Mouse (Mus musculus): Measurements from ENCODE around the gene Mmp3. TPM values are rescaled to one million over a fixed set of nuclear protein-coding genes. Genes with fewer than 3 reads are reported as not detected.
"Not testable (repeated sequence)": the region's sequence is repeated elsewhere in the genome, so short reads cannot be mapped to it uniquely, and the experiment has no call there.

Gene Mmp3
- total RNA-seq (2021) = not detected
- long read RNA-seq = 0 reads

DNA sequence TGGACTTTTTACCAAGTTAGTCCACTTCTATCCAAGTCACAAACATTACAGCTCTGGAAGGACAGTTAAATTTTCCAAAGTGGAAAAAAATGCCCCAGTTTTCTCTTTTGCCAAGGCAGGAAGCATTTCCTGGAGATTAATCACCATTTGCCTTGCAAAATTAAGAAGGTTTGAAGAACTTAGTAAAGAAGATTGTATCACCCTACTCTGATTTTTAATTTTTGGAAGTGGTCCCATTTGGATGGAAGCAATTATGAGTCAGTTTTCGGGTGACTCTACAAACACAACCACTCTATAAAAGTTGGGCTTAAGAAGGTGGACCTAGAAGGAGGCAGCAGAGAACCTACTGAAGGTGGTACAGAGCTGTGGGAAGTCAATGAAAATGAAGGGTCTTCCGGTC is at the start of gene Mmp3:
Gene Mmp3 (plus strand): TSS at position 301 of the 400 bp plus-strand sequence.
- DNase-seq (ENCODE audit: low spot score in 2 of 2) = no peak

DNA sequence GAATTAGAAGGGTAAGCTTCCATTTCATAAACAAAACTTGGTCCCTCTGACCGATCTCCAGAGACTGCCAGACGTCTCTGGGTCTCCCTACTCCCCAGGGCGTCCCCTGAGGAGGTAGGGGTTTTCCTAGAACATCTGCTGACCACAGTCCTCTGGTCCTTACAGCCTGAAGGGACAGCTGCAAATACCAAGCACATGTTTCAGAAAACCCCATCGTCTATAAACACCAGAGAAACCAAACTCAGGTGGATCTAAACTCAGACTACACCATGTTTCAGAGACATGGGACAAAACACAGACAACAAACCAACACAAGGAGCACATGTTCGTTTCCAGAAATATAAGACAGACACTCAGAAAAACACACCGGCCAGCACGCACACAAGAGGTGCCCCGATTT is 49.1 kb upstream of the Mmp3 start:
- DNase-seq (ENCODE audit: low spot score in 2 of 2) = not testable (repeated sequence)

DNA sequence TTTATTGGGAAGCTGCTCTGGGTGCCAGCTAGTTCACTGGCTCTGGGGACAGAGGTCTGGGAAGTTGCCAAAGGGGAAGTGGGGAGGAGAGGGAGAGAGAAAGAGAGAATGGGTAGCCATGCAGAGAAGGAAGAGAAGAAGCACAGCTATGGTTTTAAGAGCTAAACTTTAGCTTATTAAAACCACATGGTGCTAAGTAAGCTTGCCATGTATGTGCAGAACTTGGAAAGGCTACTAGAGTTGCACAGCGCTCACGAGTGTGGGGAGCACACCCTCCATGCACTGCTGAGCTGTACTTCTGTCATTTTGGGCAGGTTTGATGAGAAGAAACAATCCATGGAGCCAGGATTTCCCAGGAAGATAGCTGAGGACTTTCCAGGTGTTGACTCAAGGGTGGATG is 7.7 kb downstream of the Mmp3 start:
- DNase-seq (ENCODE audit: low spot score in 2 of 2) = no peak

DNA sequence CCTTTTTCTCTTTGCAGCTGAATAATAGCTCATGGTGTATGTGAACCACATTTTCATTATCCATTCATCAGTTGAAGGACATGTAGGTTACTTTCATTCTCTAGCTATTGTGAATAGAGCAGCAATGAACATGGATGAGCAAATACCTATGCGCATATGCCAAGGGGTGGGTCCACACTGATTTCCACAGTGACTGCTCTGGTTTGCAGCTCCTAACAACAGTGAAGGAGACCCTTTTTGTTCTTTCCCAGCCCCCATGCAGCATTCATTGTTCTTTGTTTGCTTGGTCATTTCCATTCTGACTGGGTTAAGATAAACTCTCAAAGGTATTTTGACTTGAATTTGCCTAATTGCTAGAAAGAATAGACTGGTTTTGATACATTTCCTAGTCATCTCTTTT is 24.6 kb downstream of the Mmp3 start:
- DNase-seq (ENCODE audit: low spot score in 2 of 2) = no peak

DNA sequence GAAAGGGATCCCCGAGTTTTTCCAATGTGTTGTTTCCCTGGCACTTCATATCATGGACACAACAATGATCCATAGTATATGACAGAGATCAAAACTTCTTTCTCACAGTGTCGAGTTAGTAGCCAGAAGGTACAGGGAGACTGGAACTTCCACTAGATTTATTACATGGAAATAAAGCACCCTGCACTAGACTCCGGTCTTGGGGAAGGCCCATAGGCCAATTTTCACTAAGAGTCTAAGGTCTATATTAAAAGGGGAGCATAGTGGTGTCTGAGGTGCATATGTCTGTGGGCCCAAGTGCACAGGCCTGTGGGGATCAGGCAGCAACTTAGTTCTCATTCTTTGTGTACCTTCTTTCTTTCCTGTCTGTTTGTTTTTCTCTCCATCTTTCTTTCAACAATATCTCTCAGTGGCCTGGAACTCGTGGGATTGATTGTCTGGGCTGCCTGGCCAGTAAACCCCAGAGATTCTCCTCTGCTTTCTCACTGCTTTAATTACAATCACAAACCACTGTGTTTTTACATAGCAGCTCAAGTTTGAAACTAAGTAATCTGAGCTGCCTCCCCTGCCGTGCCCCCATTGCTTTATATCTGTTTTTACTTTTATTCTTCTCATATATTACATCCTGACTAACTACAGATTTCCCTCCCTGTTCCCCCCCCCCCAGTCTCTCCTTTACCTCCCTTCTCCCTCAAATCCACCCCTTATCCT is 38.2 kb downstream of the Mmp3 start:
- no peak for DNase-seq (ENCODE audit: low spot score in 2 of 2)

DNA sequence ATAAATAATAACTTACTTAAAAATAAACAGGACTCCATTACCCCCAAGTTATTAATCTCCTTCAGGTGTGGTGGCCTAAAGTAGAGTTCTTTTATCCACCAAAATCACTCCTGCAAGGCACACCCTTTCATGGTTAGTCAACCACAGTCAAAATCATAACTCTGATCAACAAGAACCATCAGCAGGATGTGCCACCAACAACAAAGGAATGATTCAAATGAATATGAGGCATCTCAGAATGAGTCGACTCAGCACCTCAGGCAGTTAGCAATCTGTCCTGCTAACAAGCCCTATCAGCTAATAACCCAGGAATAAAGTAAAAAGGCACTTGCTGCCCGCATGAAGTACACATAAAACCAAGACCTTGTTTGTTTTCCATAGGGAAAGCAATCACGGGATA is 55.5 kb downstream of the Mmp3 start:
- DNase-seq (ENCODE audit: low spot score in 2 of 2) = no peak

DNA sequence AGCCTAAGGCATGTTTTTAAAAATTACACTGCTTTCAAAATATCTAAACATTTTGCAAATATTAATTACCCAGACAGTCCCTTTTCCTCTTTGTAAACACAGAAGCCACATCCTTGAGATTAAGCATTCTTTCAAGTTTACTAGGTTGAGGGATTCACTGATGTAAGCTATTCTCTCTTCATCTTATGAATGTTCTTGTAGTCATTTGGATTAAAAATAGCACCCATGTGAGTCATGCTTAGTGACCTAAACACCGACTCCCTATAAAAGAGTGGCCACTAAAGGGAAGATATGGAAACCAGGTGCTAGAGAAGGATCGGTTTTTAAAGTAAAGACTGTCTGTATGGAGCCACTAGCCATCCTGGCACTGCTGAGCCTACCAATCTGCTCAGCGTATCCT is 56.4 kb downstream of the Mmp3 start, which contains the start of gene Mmp10:
Gene Mmp10 (plus strand): TSS at position 302 of the 400 bp plus-strand sequence.
- DNase-seq (ENCODE audit: low spot score in 2 of 2) = no peak

Other genes with a start within 250 kb of the Mmp3 start
- gene Mmp13, start 173.3 kb upstream of the Mmp3 start, total RNA-seq (2021) = not detected
- gene Mmp12, start 101.4 kb upstream of the Mmp3 start, total RNA-seq (2021) = not detected
- gene Mmp1b, start 57.8 kb upstream of the Mmp3 start, total RNA-seq (2021) = not detected
- gene Mmp10, start 56.5 kb downstream of the Mmp3 start, total RNA-seq (2021) = not detected
- not detected for gene Mmp8, start 112.6 kb downstream of the Mmp3 start, total RNA-seq (2021)
- gene Mmp27, start 125.6 kb downstream of the Mmp3 start, total RNA-seq (2021) = not detected
- not detected for gene Mmp20, start 182.4 kb downstream of the Mmp3 start, total RNA-seq (2021)
- gene Mmp7, start 246.3 kb downstream of the Mmp3 start, total RNA-seq (2021) = not detected

Data from layer of hippocampus, adult 18-20 months (tissue).